Mouse (Mus musculus) layer of hippocampus, adult 6 months (tissue): ENCODE data around the gene Pogk. TPM values are rescaled to one million over a fixed set of nuclear protein-coding genes. Genes with fewer than 3 reads are reported as not detected.

Source experiments
- long read RNA-seq, 2 experiments: library from polyadenylated mRNA; unstranded; transcript quantifications; one replicate each; pipeline ENCODE4 v2.0.0; 2019 to 2020
- polyA plus RNA-seq: library from polyadenylated mRNA; unstranded; fragments of <200 nt; fragmentation: Nextera tagmentation; gene quantifications from 2 replicates; pipeline ENCODE4 v1.2.3, GENCODE M21; 2021

Gene Pogk
- polyA plus RNA-seq = 5.7 and 7.0 TPM in 2 replicates
- long read RNA-seq, experiment 1, full-length matches to known transcripts = 9 of 19 reads
- long read RNA-seq, experiment 1, partial matches to known transcripts = 1 of 19 reads
- long read RNA-seq, experiment 1, other reads (novel, unspliced or antisense) = 9 of 19 reads
- long read RNA-seq, experiment 2, full-length matches to known transcripts = 27 of 53 reads
- long read RNA-seq, experiment 2, partial matches to known transcripts = 3 of 53 reads
- long read RNA-seq, experiment 2, other reads (novel, unspliced or antisense) = 23 of 53 reads

GRCm38 (mm10) chr1:166409701-166410220 is at the start of gene Pogk:
Pogk (minus strand) TSS chr1:166409863.

GRCm38 (mm10) chr1:166379013-166379629 is 30.5 kb downstream of the Pogk start, which contains the start of gene Tada1:
Tada1 (plus strand) TSS chr1:166379097.

Other genes starting within 250 kb of the Pogk start
- not detected in 2 replicates for gene Mael, start 171.1 kb downstream of the Pogk start, polyA plus RNA-seq
- gene Ildr2, start 155.7 kb downstream of the Pogk start, polyA plus RNA-seq = 6.5 and 7.0 TPM in 2 replicates
- gene Tada1, start 30.8 kb downstream of the Pogk start, polyA plus RNA-seq = 46.4 and 46.8 TPM in 2 replicates
- gene Gm4846, start 87.7 kb upstream of the Pogk start, polyA plus RNA-seq = not detected in 2 replicates
- gene Gm4847, start 237.8 kb upstream of the Pogk start, polyA plus RNA-seq = 0.04 TPM in 1 of 2 replicates, not detected in the other